Mouse (Mus musculus): ENCODE measurements around the gene Hist1h4j. TPM values are rescaled to one million over a fixed set of nuclear protein-coding genes. Genes with fewer than 3 reads are reported as not detected.
"Not testable (repeated sequence)": the region's sequence is repeated elsewhere in the genome, so short reads cannot be mapped to it uniquely, and the experiment has no call there.

Gene Hist1h4j
- total RNA-seq, 2 experiments from 2014 or later, result 0.43 to 0.59 TPM

GRCm38 (mm10) chr13:21722993-21723836 is 11.6 kb upstream of the Hist1h4j start:
- no peak for DNase-seq (ENCODE audit: low spot score)

- DNase-seq (ENCODE audit: low spot score), result no peak
Observed at GRCm38 (mm10) chr13:21727948-21728572, 6.8 kb upstream of the Hist1h4j start.

DNA sequence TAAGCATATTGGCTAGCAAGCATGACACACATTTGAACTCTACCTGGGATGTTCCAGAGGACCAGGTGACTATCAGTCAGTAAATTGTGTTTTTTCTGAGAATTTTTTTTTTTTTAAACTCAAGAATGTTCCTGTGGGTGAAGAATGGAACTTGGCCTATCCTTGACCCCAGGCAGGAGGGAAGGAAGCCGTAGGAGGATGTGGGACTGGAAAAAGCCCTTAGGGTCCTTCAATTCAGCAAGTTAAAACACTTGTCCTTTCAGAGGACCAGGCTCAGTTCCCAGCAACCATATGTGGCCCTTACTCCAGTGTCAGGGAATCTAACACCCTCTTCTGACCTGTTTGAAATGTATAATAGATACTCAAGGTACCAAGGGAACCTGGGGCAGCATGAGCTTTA is 5.3 kb upstream of the Hist1h4j start:
- no peak for DNase-seq (ENCODE audit: low spot score)

- no peak for DNase-seq (ENCODE audit: low spot score)
Observed at GRCm38 (mm10) chr13:21733466-21733865, 1.4 kb upstream of the Hist1h4j start.

GRCm38 (mm10) chr13:21734010-21734905 is 606 bp upstream of the Hist1h4j start:
- DNase-seq (ENCODE audit: low spot score), result peak; percentile 74

DNA sequence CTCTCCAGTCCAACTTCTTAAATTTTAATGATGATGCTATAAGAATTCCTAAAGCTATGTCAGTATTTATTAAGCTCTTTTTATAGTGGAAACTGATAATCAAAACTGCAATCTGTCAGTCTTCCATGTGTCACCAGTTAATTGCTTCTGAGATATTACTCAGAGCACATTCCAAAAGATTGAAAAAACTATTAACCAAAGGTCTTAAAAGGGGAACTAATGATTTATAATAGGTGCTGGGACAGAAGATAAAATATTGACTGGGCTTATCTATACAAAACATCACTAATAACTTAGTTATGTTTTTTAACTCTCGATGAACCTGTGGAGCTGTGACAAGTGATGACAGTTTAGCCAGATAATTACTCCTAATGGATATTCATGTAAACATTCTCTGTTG is 10.1 kb downstream of the Hist1h4j start:
- no peak for DNase-seq (ENCODE audit: low spot score)

GRCm38 (mm10) chr13:21749387-21750158 is 14.7 kb downstream of the Hist1h4j start:
- DNase-seq (ENCODE audit: low spot score), result no peak

DNA sequence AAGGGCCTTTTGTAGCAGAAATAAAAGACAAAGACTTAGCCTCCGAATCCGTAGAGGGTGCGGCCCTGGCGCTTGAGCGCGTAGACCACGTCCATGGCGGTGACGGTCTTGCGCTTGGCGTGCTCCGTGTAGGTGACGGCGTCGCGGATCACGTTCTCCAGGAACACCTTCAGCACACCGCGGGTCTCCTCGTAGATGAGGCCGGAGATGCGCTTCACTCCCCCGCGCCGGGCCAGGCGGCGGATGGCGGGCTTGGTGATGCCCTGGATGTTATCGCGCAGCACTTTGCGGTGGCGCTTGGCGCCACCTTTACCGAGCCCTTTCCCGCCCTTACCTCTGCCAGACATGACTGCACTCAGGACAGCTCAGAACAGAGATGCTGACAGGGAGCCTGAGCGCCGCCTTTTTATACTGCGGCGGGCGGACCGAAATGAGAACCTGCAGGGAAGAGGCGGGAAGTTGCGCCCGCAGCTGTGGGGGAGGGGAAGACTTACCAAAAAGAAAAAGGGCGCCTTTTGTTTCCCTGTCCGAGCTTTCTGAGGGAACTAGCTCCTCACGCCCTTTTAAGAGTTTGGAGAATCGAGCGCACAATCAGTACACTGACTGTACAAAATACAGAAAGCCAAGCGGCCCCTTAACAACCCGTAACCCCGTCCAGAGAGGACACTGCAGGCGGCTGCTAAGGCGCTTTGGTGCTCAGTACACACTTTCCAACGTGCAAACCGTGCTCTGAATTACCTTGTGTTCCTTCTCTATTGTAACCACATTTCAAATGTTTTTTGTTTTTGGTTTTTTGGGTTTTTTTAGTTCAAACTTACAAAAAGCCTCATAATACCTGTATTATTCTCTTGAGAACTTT is 15.5 kb downstream of the Hist1h4j start, which contains the start of gene Hist1h4k:
Gene Hist1h4k (minus strand): TSS at position 347 of the 859 bp plus-strand sequence.
- DNase-seq (ENCODE audit: low spot score), result peak; percentile 48

- DNase-seq (ENCODE audit: low spot score), result no peak
Observed at GRCm38 (mm10) chr13:21751417-21751816, 16.6 kb downstream of the Hist1h4j start.

DNA sequence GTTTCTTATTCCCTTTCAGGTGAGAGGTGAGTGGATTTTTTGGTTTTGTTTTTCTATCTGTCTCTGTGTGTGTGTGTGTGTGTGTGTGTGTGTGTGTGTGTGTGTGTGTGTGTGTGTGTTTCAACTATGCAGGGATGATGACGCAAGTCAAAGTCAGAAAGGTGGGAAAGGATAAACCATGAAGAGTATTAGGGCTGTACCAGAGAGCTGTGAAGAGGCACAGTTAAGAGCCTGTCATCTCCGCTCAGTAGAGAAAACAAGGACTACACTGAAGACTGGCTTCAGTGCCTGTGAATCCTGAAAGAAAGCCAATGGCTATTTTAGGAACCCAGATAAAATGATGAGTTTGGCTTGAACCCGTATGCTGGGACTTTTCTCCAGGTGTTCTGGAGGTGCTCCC is 17.0 kb downstream of the Hist1h4j start:
- no peak for DNase-seq (ENCODE audit: low spot score)

GRCm38 (mm10) chr13:21752356-21752755 is 17.5 kb downstream of the Hist1h4j start:
- DNase-seq (ENCODE audit: low spot score), result no peak

- no peak for DNase-seq (ENCODE audit: low spot score)
Observed at GRCm38 (mm10) chr13:21753051-21753523, 18.2 kb downstream of the Hist1h4j start.

GRCm38 (mm10) chr13:21753524-21754285 is 18.8 kb downstream of the Hist1h4j start, which contains the start of the genes Hist1h2ak and Hist1h2bn:
Hist1h2ak (minus strand) TSS chr13:21753827.
Hist1h2bn (plus strand) TSS chr13:21754123.
- DNase-seq (ENCODE audit: low spot score), result peak; percentile 27

DNA sequence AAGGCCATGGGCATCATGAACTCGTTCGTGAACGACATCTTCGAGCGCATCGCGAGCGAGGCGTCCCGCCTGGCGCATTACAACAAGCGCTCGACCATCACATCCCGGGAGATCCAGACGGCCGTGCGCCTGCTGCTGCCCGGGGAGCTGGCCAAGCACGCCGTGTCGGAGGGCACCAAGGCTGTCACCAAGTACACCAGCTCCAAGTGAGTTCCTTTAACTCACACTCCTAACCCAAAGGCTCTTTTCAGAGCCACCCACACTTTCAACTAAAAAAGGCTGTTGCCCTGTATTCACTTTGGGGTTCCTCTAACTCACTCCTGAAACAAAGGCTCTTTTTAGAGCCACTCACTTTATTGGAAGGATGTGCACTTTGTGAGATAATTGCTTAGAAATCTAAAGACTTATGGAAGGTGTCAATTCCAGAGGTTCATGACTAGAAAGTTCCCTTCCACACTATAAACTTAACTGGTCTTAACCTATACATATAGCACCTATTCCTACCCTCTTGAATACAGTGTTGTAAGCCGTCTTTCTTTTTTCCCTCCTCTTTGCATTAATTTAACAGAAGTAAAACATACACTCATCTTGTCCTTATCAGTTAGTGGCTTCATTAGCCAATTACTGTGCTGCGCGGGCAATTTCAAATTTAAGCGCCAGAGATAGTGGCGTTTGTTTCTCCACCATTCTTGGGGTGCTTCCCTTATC is 19.6 kb downstream of the Hist1h4j start:
- DNase-seq (ENCODE audit: low spot score), result not testable (repeated sequence)

GRCm38 (mm10) chr13:21755707-21756106 is 20.8 kb downstream of the Hist1h4j start:
- no peak for DNase-seq (ENCODE audit: low spot score)

GRCm38 (mm10) chr13:21778814-21779766 is 44.2 kb downstream of the Hist1h4j start:
- peak; percentile 58 for DNase-seq (ENCODE audit: low spot score)

Measured in gastrocnemius, adult 18-20 months (tissue).